In genomic region chr5:102858047-102858446, GRCm38 (mm10) we compare ENCODE assay signal across 20 mouse cellular contexts.
"Had no signal": no experiment of that assay in that cellular context is flagged by ENCODE, and none has a peak within 500 bp of the region (broad histone marks: within the 10 kb centered on the region; RNA-seq: fewer than 3 reads in every experiment).

No protein-coding gene starts in this region.

- DNase-seq: liver, postnatal 0 days; lung, adult 2 months; lung, postnatal 14 days; lung, postnatal 36 days; retina, postnatal 1 day; right cerebral cortex, adult 18-20 months; right cerebral cortex, postnatal 25 days; right cerebral cortex, postnatal 4 days; spleen, adult 18-20 months; thymus, adult 18-20 months; thymus, postnatal 14 days; thymus, postnatal 36 days had no signal

- ATAC-seq: liver, postnatal 0 days; lung, postnatal 0 days; midbrain, embryonic 13.5 days; midbrain, embryonic 15.5 days had no signal

- H3K36me3 ChIP-seq: lung, embryonic 15.5 days; midbrain, embryonic 13.5 days; midbrain, embryonic 15.5 days; neural tube, embryonic 15.5 days had no signal

- H3K4me1 ChIP-seq: megakaryocyte, embryonic 14.5 days; neural tube, embryonic 13.5 days had no signal

- H3K27ac ChIP-seq: lung, embryonic 15.5 days; macrophage; midbrain, embryonic 13.5 days; midbrain, embryonic 15.5 days; neural tube, embryonic 13.5 days; neural tube, embryonic 15.5 days had no signal

- H3K27me3 ChIP-seq: lung, embryonic 15.5 days; megakaryocyte, embryonic 14.5 days; midbrain, embryonic 13.5 days; midbrain, embryonic 15.5 days; neural tube, embryonic 13.5 days; neural tube, embryonic 15.5 days had no signal

- H3K4me3 ChIP-seq: lung, embryonic 15.5 days; megakaryocyte, embryonic 14.5 days; midbrain, embryonic 13.5 days; midbrain, embryonic 15.5 days; neural tube, embryonic 13.5 days; neural tube, embryonic 15.5 days had no signal

- H3K9me3 ChIP-seq: lung, embryonic 15.5 days; midbrain, embryonic 13.5 days; midbrain, embryonic 15.5 days; neural tube, embryonic 13.5 days; neural tube, embryonic 15.5 days had no signal
